Mouse (Mus musculus): ENCODE measurements at regions not wholly inside any gene's neighbourhood (a gene's known extent, or its start where the extent isn't known, plus 50 kb on each side); places are given as distances from the start of the nearest gene placed in this dataset.

DNA sequence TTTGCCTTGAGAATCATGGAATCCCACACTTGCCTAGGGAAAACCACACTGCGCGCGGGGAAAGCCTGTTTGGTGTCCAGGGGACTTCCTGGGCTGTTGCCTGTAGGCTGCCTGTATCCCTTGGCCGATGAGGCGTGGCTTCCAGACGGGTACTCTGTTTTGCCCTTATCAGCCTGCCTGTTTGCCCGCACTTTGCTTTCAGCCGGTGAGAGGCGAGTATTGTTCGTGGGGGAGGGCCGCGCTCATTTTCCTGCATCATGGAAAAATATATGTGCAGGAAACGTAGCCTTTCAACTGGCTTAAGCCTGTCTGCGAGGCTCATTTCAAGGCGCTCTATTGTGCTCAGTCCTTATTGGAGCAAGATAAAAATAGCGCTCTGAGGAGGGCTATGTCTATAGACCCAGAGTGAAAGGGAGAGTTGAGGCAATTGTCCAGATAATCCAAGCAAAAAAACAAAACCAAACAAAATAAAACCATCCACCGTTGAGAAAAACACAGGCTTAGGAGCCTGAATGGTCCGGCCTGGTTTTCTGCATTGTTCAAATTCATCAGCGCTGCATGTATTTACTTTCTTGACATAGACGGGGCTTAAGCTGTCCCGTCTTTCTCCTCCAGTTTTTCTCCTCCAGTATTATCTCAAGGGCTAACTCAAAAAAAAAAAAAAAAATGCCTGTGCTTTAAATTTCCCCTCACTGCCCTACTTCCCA, 67.9 kb downstream of the Klf5 start:
- TF ChIP-seq CTCF (IDR thresholded peaks at IDR 0.05; ENCODE audit: borderline replicate concordance, insufficient read depth, low read length) (no peak), POLR2A (IDR thresholded peaks at IDR 0.05; ENCODE audit: low read depth, low read length) (no peak)

Data from embryonic fibroblast, embryonic 13.5 days (primary cell).